Mouse (Mus musculus) granulocyte monocyte progenitor cell, adult 5-6 weeks (primary cell): Measurements from ENCODE around the gene Ilf3. TPM values are rescaled to one million over a fixed set of nuclear protein-coding genes. Genes with fewer than 3 reads are reported as not detected.
A peak's percentile ranks its signal among the peaks of the same experiment; 100 is the strongest.

Source experiments
- ATAC-seq: replicated peaks from 2 replicates; pipeline ENCODE4 v1.8.0; 2016; ENCODE audit warnings: mild to moderate bottlenecking, moderate TSS enrichment, inconsistent platforms; ENCODE audit not compliant: poor library complexity, severe bottlenecking
- total RNA-seq, 2 experiments: library from RNA; stranded (forward) in 1 of 2; stranded (reverse) in 1 of 2; fragments of 200-712, 200-1000 nt in 1 of 2; fragments of >200 nt in 1 of 2; fragmentation: Nextera tagmentation in 1 of 2; gene quantifications; 2 replicates each; pipeline ENCODE4 v1.2.3; 2014 to 2017

Ilf3 gene
- total RNA-seq, 2 experiments from 2014 or later = 82.0 to 104 TPM

DNA sequence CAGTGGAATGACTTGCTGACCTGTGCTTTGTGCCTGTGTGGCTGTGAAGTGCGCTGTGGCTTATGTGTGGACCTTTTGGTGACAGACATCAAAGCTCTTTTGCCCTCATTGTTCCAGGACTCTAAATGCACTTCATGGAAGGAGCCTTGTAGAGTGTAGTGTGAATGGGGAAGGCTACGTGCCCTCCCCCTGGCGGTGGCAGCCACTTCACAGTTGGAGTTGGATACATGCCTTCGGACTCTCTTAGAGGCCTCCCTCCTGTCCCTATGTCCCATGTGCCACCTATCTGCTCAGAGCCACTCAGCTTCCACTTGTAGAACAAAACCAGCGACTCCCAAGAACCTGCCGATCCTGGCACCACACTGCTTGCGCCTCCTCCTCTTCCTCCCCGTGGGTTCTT lies 66.1 kb downstream of the Ilf3 start:
- no peak for ATAC-seq

DNA sequence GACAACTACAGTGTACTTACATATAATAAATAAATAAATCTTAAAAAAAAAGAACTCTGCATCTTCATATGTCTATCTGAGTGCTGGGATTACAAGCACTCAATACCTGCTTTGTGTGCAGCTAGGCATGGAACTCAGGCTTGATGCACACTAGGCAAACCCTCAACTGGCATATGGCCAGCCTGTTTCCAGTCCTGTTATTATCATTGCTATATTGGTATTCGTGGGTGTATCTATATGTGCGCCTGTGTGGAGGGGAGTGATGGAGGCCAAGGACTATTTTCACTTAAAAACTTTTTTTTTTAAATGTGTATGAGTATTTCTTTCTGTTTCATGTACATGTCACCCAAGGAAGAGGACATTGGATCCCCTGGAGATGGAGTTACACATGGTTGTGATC lies 66.7 kb downstream of the Ilf3 start:
- no peak for ATAC-seq

DNA sequence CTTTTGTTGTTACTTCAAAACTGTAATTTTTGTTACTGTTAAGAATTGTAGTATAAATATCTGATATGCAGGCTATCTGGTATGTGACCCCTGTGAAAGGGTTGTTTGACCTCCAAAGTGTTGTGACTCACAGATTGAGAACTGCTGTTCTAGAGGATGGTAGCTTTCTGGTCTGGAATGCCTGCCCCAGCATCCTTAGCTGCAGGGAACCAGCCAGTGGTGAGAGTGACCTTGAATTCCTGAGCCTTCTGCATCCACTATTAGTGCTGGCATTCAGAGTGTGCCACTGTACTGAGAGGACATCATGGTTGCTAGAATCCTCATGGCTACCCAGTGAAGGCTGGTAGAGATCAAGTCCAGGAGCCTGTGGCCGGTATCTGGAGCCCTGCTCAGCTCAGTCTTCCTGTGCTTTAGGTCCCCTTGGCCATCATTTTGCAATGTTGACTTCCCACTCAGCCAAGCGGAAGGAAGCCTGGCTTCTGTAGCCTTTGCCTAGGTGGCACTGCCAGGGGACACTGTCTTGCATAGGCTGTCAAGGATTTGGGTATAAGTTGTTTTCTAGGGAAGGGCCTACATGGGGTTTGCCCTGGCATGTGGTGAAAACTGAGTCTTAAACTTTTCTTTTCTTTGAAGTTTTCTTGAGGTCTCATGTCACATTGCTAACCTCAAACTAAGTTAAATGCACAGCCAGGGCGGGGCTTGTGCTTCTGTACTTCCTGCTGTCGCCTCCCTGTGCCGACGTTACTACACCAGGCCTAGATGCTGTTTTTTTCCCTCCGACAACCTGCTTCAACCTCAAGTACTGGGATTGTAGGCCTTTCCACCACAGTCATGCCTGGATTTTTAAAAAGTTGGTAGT lies 68.3 kb downstream of the Ilf3 start:
- peak; percentile 88 for ATAC-seq

DNA sequence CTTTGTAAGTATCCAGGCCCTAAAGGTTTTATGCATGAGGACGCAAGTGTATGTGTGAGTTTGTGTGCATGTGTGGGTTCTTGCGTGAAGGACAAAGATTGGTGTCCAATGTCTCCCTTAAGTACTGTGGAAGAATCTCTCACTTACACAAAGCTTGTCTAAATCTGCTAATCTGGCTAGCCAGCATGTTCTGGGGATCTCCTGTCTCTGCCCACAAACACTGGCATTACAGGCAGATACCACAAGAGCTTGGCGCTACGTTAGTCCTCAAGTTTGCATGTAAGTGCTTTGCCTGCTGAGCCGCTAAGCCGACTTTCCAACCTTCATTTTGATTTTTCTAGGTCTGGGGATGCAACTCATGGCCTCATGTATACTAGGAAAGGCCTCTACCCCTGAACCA lies 69.9 kb downstream of the Ilf3 start:
- no peak for ATAC-seq

DNA sequence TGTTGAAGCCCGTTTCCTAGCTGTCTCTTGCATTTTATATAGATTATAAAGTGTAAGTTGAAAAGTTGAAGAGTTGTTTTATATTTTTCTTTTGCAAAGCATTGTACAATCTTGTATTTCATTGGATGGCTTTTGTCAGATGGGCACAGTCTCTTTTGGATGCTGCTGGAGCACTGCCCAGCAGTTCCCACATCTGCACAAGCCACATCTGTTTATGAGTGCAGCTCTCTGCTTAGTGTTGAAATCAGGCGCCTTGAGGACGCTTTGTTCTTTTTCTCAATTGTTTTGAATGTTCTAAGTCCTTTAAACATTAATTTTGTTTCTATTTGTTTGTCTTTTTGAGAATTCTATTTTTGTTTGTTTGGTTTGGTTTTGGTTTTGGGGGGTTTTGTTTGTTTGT lies 70.5 kb downstream of the Ilf3 start:
- no peak for ATAC-seq

DNA sequence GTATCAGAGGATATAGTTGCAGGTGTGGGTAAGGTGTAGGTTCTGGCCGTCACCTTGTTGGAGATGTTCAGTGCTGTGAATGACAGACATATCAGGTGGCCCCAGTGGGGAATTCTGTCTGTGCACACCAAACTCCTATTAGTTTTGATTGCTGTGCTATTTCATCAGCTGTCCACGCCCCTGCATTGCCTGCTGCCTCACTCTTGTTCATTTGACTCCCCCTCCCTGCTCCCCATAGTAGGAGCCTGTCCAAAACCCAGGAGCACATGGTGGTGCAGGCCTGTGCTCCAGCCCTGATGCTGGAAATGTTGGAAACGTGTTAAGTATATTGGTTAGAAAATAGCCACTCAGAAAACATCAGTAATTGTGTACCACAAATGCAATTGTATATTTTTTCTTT lies 71.8 kb downstream of the Ilf3 start:
- no peak for ATAC-seq

DNA sequence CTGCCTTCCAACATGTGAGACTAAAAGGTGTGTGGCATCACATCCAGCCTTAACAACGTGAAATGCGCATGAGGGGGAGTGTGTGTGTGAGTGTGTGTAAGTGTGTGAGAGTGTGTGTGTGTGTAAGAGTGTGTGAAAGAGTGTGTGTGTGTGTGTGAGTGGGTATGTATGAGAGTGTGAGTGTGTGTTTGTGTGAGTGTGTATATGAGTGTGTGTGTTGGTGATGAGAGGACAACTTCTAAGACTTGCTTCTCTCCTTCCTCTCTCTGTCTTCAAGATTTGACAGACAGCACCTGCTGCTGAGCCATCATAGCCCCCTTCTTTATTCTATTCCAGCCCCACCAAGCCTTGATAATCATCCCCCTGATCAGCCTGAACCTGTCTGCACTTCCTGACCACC lies 72.2 kb downstream of the Ilf3 start:
- ATAC-seq = no peak

DNA sequence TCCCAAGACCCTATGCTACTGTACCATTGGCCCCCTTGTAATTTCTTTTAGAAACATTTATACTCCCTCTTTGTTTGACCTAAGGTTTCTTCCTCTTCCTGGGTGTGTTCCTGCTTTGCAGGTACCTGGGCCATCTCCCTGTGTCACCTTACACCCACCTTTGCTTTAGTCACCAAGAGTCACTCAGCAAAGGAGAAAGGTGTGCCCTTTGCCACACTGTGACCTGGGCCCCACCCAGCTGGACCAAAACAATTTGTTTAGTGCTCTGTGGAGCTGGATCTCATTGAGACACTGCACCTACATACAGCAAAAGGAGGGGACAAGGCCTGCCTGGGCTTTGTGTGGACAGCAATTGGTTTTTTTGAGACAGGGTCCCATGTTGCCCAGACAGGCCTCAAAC lies 72.7 kb downstream of the Ilf3 start:
- no peak for ATAC-seq

DNA sequence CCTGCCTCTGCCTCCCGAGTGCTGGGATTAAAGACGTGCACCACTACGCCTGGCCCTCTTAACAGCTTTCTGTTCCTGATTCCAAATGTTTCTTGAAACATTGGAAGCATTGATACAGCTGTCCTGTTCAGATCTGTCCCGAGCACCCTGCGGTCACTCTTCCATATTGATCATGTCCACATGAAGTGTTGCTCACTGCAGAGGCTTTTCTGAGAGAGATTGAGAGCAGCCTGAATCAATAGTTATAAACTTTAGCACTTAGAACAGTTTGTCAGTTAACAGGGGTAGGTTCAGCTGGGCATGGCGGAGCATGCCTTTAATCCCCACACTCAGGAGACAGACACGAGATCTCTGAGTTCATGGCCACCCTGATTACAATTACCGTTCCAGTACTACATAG lies 76.2 kb downstream of the Ilf3 start:
- ATAC-seq = no peak

DNA sequence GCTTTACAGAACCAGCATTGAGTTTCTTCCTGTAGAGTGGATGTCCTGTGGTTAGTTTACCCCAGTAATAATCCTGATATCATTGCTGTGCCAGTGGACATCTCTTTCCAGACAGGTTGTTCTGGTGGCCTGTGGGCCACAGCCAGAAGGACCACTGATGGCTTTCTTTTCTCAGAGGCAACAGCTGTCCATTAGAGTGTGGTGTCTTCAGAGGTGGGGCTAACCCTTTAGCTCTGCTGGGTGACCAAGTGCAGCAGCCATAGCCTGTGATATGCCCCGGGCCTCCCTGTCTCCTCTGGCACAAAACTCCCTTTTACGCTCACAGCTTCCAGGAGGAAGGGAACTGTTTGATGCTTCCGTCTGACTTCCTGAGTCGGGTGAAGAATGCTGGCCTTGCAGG lies 76.9 kb downstream of the Ilf3 start:
- ATAC-seq = no peak

DNA sequence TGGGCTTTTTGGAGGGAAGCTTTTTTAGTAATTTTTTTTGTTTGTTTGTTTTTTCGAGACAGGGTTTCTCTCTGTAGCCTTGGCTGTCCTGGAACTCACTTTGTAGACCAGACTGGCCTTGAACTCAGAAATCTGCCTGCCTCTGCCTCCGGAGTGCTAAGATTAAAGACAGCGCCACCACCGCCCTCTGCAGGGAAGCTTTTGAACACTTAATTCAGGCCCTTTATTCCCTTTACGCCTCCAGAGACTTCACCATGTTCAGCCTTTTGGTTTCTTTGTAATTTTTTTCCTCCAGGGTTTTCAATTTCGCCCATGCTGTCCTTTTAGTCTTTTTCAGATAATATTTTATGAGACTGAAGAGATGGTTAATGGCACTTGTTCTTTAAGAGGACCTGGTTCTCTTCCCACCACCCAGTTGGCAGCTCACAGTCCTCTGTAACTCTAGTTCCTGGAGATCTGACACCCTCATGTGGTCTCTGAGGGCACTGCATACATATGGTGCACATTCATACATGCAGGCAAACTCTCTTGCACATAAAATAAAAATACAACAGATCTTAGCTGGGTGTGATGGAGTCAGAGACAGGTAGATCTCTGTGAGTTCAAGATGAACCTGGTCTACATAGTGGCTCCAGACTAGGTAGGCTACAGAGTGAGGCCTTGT lies 77.5 kb downstream of the Ilf3 start:
- no peak for ATAC-seq

DNA sequence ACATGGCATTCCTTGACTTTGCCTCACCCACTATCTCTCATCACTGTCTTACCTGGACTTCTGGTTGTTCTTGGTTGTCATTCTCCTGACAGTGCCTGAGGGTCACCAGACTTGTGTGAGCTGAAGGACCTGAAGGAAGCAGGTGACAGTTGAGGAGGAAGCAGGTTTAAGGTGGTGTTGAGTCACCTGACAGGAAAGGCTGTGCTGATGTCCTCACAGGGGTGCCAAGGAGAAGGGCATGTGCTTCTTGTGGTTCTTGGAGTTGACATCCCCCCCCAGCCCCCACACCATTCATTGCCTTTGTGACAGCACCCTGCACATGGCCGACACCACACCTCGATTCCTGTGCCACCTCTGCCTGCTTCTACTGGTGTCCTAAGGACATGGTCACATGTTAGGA lies 80.1 kb downstream of the Ilf3 start:
- peak; percentile 47 for ATAC-seq

DNA sequence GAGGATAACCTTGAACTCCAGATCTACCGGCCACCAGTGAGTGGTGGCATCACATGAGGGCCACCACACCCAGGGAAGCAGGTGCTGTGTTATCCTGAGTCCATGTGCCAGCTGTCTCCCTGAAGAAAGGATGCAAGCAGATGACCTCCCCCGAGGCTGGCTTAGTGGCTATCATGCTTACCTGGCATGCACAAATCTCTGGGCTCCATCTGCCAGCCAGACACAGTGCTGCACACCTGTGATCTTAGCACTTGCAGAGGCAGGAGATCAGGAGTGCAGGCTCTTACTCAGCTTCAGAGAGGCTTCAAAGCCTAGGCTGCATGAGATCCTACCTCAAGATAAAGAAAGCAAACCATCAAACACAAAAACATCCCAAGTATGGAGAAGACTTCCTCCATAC lies 82.0 kb downstream of the Ilf3 start:
- no peak for ATAC-seq

DNA sequence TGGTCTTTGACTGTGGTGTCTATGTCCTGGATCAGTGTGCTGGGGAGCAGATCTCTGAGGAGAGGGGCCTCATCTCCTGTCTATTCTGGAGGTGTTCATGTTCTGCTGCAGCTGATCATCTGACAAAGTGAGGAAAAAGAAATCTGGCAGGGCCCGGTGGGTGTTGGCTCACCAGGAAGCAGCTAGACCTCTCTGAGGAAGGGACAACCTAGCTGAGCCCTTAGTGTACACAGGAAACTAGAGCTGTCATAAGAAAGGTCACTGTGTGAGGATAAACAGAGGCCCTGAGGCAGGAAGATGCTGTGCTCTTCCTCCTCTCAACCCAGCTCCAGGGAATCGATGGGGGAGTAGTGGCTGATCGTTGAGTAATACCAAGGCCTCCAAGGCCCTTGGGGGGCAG lies 82.6 kb downstream of the Ilf3 start:
- ATAC-seq = no peak

DNA sequence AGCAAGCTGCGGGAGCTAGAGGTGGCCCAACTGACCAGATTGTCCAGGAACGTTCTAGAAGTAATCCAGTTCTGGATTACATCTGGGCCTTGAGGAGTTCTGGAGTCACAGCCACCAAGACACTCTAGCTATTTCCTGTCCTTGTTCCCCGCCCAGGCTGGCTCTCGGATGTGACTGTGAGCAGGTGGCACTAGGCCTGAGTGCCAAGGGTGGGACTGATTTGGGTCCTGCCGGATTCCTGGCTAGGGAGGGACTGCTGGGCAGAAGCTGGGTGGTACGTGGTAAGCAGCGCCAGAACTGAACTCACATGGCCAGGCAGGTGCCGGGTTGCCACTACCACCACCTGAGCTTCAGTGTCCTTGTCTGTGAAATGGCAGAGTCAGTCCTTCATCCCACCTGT lies 83.7 kb downstream of the Ilf3 start:
- no peak for ATAC-seq

DNA sequence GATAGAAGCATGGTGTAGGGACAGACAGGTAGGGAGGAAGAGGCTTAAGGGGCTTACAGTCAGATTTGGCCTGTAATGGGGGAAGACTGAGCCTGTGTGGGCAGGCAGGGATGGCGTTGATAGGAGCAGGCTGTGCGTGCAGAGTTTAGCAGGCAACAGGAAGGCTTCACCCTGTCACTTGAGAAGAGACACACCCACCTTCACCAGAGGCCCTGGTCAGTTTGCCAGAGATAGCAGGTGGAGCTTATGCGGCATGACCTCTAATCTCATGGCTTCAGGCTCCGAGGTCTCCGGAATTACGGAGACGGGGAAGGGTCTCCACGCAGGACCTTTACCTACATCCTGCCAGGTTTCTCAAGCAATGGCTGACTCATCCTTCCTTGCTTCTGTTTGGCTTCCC lies 84.2 kb downstream of the Ilf3 start:
- ATAC-seq = no peak

DNA sequence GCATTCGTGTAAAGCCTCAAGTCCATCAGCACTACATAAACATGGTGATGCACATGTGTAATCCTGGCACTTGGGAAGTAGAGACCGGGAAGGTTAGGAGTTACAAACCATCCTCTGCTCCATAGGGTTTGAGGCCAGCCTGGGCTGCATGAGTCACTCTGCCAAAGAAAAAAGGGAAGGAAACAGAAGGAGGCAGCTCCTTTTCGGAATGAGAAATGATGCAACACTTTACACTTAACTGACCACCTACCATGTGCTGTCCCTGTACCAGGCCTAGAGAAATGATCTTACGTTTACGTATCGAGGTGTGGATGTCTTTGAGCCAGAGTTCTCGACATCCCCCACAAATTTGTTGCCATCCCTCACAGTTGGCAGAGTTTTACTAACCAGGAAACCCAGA lies 85.3 kb downstream of the Ilf3 start:
- peak; percentile 83 for ATAC-seq

DNA sequence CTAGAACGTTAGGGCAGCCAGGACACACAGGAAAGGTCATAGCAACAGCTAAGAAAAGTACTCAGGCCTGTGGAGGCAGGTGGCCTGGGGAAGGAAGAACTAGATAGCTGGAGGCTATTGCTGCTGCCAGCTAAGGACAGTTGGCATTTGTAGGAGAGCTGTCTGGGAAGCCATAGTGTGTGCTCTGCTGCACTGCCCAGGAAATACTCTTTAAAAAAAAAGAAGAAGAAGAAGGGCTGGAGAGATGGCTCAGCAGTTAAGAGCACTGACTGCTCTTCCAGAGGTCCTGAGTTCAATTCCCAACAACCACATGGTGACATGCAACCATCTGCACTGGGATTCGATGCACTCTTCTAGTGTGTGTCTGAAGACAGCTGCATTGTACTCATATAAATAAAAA lies 85.8 kb downstream of the Ilf3 start:
- peak; percentile 4 for ATAC-seq

DNA sequence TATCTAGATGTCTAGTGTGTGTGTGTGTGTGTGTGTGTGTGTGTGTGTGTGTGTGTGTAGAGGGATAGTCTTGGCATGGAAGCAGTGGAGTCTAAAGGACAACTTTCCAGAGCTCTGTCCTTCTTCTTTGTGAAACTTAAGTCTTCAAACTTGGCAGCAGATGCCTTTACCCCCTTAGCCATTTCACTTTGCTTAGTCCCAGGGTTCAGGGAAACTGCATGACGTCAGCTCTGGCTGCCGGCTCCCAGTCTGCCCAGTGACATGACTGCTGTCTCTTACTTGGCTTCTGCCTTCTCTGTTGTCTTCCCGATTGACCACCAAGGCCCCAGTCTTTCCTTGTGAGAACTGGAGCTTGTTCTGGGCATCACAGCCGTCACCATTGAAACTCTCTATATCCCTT lies 86.9 kb downstream of the Ilf3 start:
- ATAC-seq = no peak
